Mouse (Mus musculus): ENCODE results near the gene Srp54a. TPM values are rescaled to one million over a fixed set of nuclear protein-coding genes. Genes with fewer than 3 reads are reported as not detected.
"Not testable (repeated sequence)": the region's sequence is repeated elsewhere in the genome, so short reads cannot be mapped to it uniquely, and the experiment has no call there.

Gene Srp54a
- polyA plus RNA-seq, 1 experiment from 2014 or later = 168 TPM

DNA sequence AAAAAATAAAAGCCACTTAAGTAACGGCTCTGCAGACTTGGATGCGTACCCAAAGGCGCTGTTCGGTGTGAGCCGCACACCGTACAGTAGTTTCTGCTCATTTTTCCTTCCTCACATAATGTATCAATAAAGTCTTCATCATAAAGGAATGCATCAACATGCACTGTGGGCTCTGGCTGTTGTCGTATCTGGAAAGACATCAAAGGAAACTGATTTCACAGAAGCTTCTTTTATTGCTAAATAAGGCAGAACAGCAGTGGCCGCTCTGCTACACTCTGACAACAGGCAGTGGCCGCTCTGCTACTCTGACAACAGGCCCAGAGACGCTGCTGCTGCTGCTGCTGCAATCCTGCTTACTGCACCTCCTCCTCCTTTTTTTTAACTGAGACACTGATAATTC is 19.1 kb upstream of the Srp54a start:
- no peak overlapping the region for H3K4me3 ChIP-seq (replicated peaks)
- no peaks in the 10 kb centered on the region for H3K27me3 ChIP-seq (replicated peaks)
- ATAC-seq (ENCODE audit: insufficient read depth, low FRiP score, low read depth) = no peak
- no peaks in the 10 kb centered on the region for H3K36me3 ChIP-seq
- H3K9ac ChIP-seq = no peak overlapping the region
- no peak overlapping the region for H3K4me2 ChIP-seq
- H3K27ac ChIP-seq = no peak overlapping the region
- H3K9me3 ChIP-seq = no peaks in the 10 kb centered on the region
- 82% methylated on average over 10 of the region's 10 CpGs for WGBS
- H3K4me1 ChIP-seq = no peaks in the 10 kb centered on the region

DNA sequence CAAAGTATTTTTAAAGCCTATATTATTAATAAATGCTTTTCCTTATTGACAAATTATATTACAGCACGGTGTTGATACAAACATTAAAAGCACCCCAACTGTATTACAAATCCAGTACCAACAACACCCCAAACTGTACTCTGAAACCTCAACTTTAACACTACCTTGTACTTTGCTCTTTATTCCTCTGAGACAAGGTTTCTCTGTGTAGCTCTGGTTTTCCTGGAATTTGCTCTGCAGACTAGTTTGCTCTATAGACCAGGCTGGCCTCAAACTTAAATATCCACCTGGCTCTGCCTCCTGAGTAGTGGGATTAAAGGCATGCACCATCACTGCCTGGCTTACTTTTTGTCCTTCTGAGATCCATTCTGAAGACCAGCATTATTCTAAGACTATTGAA is 17.9 kb upstream of the Srp54a start:
- H3K9me3 ChIP-seq = no peaks in the 10 kb centered on the region
- ATAC-seq (ENCODE audit: insufficient read depth, low FRiP score, low read depth) = no peak
- no peak overlapping the region for H3K27ac ChIP-seq
- no peak overlapping the region for H3K9ac ChIP-seq
- H3K27me3 ChIP-seq (replicated peaks) = no peaks in the 10 kb centered on the region
- H3K4me3 ChIP-seq (replicated peaks) = no peak overlapping the region
- H3K4me1 ChIP-seq = no peaks in the 10 kb centered on the region
- WGBS = 77% methylated on average over 1 of the region's 1 CpGs
- H3K36me3 ChIP-seq = no peaks in the 10 kb centered on the region
- H3K4me2 ChIP-seq = no peak overlapping the region

DNA sequence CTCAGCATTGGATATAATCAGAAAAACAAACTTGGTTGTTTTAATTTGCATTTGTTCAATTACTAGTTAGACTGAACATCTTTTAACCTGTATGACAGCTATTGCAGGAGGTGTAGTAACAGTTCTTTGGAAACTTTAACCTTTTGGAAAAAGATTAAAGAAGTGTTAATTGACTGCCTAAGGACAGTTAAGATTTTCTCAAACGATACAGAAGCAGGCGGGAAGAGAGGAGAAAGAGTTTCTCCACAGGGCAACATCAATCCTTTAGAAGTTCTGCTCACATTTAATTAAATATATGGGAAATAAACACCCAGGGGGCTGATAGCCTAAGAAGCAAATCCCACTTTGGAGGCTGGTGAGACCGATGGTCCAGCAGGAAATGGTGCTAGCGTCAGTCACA is 7.6 kb upstream of the Srp54a start:
- 61% methylated on average over 4 of the region's 4 CpGs for WGBS
- Histone ChIP-seq H3K4me2 (no peak overlapping the region), H3K27me3 (replicated peaks) (no peaks in the 10 kb centered on the region), H3K4me3 (replicated peaks) (no peak overlapping the region), H3K9ac (no peak overlapping the region), H3K36me3 (no peaks in the 10 kb centered on the region), H3K4me1 (no peaks in the 10 kb centered on the region), H3K9me3 (no peaks in the 10 kb centered on the region), H3K27ac (no peak overlapping the region)
- no peak for ATAC-seq (ENCODE audit: insufficient read depth, low FRiP score, low read depth)

DNA sequence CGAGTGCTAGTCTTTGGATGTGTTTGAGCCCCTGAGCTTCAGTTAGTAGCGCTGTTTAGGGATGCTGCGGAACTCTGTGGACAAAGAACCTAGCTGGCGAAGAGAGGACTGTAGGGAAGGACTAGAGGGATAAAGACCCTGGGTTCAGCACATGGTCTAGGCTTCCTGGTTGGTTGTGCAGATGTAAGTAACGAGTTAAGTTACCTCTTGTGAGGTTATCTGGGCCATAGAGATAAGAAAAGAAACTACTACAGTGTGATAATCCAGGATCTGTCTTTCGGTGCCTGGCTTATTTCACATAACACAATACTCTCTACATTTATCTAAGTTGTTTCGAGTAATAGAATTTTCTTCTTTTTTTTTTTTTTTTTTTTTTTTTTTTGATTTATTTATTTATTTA is 6.4 kb upstream of the Srp54a start:
- Histone ChIP-seq H3K9ac (no peak overlapping the region), H3K4me2 (no peak overlapping the region), H3K4me1 (no peaks in the 10 kb centered on the region), H3K36me3 (no peaks in the 10 kb centered on the region), H3K27ac (no peak overlapping the region), H3K27me3 (replicated peaks) (no peaks in the 10 kb centered on the region), H3K9me3 (no peaks in the 10 kb centered on the region), H3K4me3 (replicated peaks) (no peak overlapping the region)
- WGBS = 84% methylated on average over 7 of the region's 7 CpGs
- ATAC-seq (ENCODE audit: insufficient read depth, low FRiP score, low read depth) = no peak

DNA sequence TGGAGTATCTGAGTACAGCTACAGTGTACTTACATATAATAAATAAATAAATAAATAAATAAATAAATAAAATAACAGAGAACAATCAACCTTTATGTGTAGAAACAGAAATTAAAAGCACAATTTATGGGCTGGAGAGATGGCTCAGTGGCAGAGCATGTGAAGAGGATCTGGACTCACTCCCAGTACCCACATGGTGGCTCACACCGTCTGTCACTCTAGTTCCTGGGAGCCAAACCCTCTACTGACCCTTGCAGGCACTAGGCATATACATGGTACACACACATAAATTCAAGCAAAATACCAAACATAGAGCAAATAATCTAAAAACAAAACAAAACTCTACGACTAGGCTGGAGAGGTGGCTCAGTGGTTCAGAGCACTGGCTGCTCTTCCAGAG is 4.8 kb upstream of the Srp54a start:
- Histone ChIP-seq H3K36me3 (no peaks in the 10 kb centered on the region), H3K4me2 (no peak overlapping the region), H3K9me3 (no peaks in the 10 kb centered on the region), H3K4me3 (replicated peaks) (no peak overlapping the region), H3K4me1 (no peaks in the 10 kb centered on the region), H3K9ac (no peak overlapping the region), H3K27ac (no peak overlapping the region), H3K27me3 (replicated peaks) (no peaks in the 10 kb centered on the region)
- 89% methylated on average over 2 of the region's 2 CpGs for WGBS
- ATAC-seq (ENCODE audit: insufficient read depth, low FRiP score, low read depth) = no peak

DNA sequence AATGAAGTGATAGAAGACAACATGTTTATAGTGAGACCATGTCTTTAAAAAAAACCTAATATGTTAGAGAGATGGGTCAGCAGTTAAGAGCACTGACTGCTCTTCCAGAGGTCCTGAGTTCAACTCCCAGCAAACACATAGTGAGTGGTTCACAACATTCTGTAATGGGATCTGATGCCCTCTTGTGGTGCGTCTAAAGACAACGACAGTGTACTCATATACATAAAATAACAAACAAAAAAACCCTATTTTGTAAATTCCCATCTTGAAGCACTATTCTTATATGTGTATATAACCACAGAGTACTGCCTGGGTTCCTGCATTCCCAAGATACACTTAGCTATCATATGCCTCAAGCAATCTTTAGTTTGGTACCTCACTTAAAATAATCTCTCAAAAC is 1.4 kb upstream of the Srp54a start:
- H3K9ac ChIP-seq; H3K4me3 ChIP-seq (replicated peaks); H3K27me3 ChIP-seq (replicated peaks); H3K9me3 ChIP-seq; ATAC-seq (ENCODE audit: insufficient read depth, low FRiP score, low read depth); H3K36me3 ChIP-seq; H3K4me2 ChIP-seq; H3K4me1 ChIP-seq; H3K27ac ChIP-seq: not testable (repeated sequence)
- WGBS = 38% methylated on average over 2 of the region's 2 CpGs

DNA sequence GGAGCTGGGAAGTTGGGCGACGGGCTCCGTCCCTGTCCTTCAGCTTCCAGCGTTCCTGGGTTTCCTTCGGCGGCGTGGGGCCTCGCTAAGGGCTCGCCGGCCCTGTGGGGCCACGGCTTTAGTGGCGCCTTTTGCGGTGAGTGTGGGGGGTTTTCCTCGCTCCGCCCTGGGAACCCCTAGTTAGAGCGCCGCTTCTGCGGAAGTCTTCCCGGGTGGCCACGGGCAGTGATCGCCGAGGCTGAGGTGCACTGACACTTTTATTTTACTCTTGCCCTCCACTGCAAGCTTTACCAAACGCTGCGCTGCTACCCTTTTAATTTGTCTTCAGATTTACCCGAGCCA is 510 bp downstream of the Srp54a start:
- H3K27me3 ChIP-seq (replicated peaks); H3K36me3 ChIP-seq; H3K4me1 ChIP-seq; H3K9me3 ChIP-seq: not testable (repeated sequence)
- WGBS = under 1% methylated on average over 25 of the region's 25 CpGs
- Histone ChIP-seq H3K9ac (peak overlapping the region; percentile 81), H3K4me2 (peak overlapping the region; percentile 38), H3K27ac (peak overlapping the region; percentile 93), H3K4me3 (replicated peaks) (peak overlapping the region; percentile 77)
- peak; percentile 40 for ATAC-seq (ENCODE audit: insufficient read depth, low FRiP score, low read depth)

DNA sequence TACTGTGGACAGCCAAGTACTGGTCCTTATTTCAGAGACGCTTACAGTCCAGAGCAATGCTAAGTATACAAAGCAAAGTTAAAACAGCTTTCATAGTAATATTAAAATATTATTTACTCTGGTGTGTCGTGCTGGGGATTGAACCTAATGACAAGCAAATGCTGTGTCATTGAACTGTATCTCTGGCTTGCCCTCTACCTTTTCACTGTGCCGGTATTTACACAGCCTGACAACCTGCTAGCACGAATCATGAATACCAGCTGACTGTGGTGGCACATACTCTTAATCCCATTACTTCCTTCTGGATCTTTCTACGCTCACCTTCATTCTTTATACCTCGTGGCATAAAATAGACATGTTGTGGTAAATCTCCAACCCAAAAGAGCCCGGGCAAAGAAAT is 12.1 kb downstream of the Srp54a start:
- not testable (repeated sequence) for ATAC-seq (ENCODE audit: insufficient read depth, low FRiP score, low read depth); H3K36me3 ChIP-seq; H3K9ac ChIP-seq; H3K4me3 ChIP-seq (replicated peaks); H3K4me2 ChIP-seq; H3K27me3 ChIP-seq (replicated peaks); H3K4me1 ChIP-seq; H3K27ac ChIP-seq; H3K9me3 ChIP-seq
- 87% methylated on average over 2 of the region's 7 CpGs for WGBS

DNA sequence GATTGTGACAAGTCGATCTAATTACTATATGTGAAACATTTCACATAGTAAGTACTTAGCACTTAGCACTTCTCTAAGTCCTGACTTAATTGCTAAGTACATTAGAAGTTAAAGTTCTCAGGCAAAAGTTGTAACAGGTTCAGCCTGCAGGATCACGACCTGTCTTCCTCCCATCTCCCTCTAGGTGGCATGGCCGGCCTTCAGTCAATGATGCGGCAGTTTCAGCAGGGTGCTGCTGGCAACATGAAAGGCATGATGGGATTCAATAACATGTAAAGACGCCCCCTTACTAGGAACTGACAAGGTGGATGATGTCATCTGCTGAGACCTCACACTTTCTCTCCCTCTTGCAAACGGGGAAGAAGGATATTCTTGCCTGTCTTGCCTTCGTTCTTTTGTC is 32.6 kb downstream of the Srp54a start:
- not testable (repeated sequence) for H3K4me3 ChIP-seq (replicated peaks); H3K27me3 ChIP-seq (replicated peaks); H3K4me1 ChIP-seq; ATAC-seq (ENCODE audit: insufficient read depth, low FRiP score, low read depth); H3K36me3 ChIP-seq; H3K9ac ChIP-seq; H3K4me2 ChIP-seq; H3K9me3 ChIP-seq; H3K27ac ChIP-seq
- no CpG with 5 or more reads among the region's 7 CpGs for WGBS

DNA sequence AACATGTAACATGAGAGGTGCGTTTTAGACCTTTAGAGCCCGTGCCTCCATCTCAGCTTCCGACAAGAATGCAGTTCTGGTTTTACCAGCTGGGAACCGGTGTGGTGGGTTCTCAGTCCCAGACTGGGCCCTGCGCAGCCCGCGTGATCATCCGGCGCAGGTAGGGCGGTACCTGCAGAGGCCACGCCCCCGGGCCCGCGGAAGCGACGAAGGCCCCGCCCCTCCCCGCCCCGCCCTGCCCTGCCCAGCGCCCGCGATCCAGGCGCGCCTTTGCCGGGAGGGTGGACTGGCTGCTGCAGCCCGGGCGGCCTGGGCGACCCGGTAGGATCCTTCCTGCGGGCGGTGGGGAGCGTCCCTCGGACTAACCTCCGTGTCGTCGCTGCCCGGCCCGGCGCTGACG is 44.2 kb downstream of the Srp54a start, which contains the start of gene Fam177a:
Fam177a (plus strand) TSS at position 228 of the 400 bp plus-strand sequence.
- H3K9me3 ChIP-seq; H3K9ac ChIP-seq; H3K4me2 ChIP-seq; H3K36me3 ChIP-seq; H3K27ac ChIP-seq; H3K4me1 ChIP-seq; H3K27me3 ChIP-seq (replicated peaks); H3K4me3 ChIP-seq (replicated peaks): not testable (repeated sequence)
- no CpG with 5 or more reads among the region's 40 CpGs for WGBS
- ATAC-seq (ENCODE audit: insufficient read depth, low FRiP score, low read depth) = peak; percentile 99

DNA sequence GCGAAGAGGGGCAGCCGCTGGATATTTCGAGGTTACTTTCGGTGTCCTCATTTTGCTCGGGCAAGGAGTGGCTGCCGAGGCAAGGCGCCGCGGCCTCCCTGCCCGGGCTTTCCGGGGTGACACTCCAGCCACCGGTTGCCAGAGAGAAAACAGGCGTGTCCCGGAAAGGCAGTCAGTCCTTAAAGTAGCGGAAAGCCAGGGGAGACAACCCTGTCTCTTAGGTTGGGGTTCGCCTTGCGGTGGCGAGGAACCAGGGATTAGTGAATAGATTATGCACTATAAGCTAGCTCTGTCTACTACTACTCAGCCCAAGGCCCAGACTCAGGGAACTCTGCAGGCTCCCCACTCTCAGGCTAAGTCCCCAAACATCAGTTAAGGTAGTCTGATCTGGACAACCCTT is 44.7 kb downstream of the Srp54a start:
- H3K36me3 ChIP-seq; H3K9ac ChIP-seq; H3K4me2 ChIP-seq; H3K4me1 ChIP-seq; H3K4me3 ChIP-seq (replicated peaks); H3K27ac ChIP-seq; H3K27me3 ChIP-seq (replicated peaks); H3K9me3 ChIP-seq: not testable (repeated sequence)
- ATAC-seq (ENCODE audit: insufficient read depth, low FRiP score, low read depth) = peak; percentile 47; the same call in 1 of the 2 replicates
- WGBS = no CpG with 5 or more reads among the region's 18 CpGs

DNA sequence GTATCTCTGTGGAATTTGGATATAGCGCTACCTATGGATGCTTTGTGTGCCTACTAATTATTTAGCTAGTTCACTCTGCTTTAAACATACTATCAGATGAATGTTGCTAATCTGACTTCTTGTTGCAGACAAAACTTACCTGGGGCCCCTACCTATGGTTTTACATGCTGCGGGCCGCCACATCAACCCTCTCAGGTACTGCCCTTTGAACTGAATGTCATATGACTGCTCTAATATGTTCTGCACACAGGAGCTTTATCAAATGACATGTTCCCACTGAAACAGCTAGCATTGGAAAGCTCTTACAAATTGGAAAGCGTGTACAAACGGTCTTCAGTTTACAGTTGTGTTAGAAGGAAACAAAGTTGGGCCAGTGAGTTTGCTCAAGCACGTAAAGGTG is 55.5 kb downstream of the Srp54a start:
- not testable (repeated sequence) for H3K27me3 ChIP-seq (replicated peaks); H3K4me2 ChIP-seq; H3K9me3 ChIP-seq; H3K27ac ChIP-seq; H3K9ac ChIP-seq; H3K4me1 ChIP-seq; H3K36me3 ChIP-seq; ATAC-seq (ENCODE audit: insufficient read depth, low FRiP score, low read depth); H3K4me3 ChIP-seq (replicated peaks)
- no CpG with 5 or more reads among the region's 6 CpGs for WGBS

DNA sequence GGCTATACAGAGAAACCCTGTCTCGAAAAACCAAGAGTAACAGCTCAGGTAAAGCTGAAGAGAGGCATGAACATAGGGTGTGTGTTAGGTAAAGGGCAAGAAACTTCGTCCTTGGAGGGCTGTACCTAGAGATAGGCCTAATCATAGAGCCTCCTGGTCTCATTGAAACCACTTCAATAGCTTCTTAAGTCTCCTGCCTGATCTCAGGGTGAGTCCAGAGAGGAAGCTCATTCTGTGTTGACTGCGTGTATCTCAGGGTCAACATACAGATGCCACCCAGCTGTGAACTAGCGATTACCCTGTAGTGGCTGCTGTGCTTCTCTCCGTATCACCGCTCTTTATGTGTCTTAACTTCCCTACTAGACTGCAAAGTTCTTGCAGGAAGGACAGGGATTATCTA is 57.8 kb downstream of the Srp54a start:
- ATAC-seq (ENCODE audit: insufficient read depth, low FRiP score, low read depth); H3K9me3 ChIP-seq; H3K4me1 ChIP-seq; H3K27ac ChIP-seq; H3K36me3 ChIP-seq; H3K4me2 ChIP-seq; H3K27me3 ChIP-seq (replicated peaks); H3K4me3 ChIP-seq (replicated peaks); H3K9ac ChIP-seq: not testable (repeated sequence)
- no CpG with 5 or more reads among the region's 6 CpGs for WGBS

All from stomach, embryonic 15.5 days (tissue).